Mouse (Mus musculus): ENCODE data around the gene 4933428G20Rik. TPM values are rescaled to one million over a fixed set of nuclear protein-coding genes. Genes with fewer than 3 reads are reported as not detected.

The 4933428G20Rik gene
- polyA plus RNA-seq, 1 experiment from 2014 or later, result 0.92 TPM

DNA sequence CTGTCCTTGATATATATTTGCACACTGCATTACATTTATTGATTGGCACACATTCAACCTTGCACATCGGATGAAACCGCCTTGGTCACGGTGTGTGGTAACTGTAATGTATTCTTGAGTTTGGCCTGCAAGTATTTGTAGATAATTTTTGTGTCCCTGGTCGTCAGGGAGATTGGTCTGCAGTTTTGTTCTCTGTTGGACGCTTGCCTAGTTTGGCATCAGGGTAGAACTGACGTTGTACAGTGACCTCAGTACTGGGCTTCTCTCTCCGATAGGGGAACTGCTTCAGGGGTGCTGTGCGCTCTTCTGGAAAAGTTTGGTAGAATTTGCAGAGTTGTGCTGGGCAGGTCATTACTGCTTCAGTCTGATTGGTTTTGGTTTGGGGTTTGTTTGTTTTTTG lies 20.3 kb downstream of the 4933428G20Rik start:
- whole genome bisulfite sequencing, result 49% methylated on average over 8 of the region's 8 CpGs
- Histone ChIP-seq H3K4me2 (ENCODE audit: low read depth, low read length) (no peak overlapping the region), H3K4me1 (ENCODE audit: control insufficient read depth, insufficient read depth, low read length) (0 out of 2 replicates have a peak, but pooled peaks cover 7% of the 10 kb centered on the region), H3K9me3 (replicated peaks; ENCODE audit: control insufficient read depth, low read length) (no peaks in the 10 kb centered on the region), H3K36me3 (ENCODE audit: control insufficient read depth, insufficient read depth) (peaks cover 56% of the 10 kb centered on the region), H3K4me3 (ENCODE audit: low read length) (no peak overlapping the region), H3K27me3 (ENCODE audit: control insufficient read depth, insufficient read depth, low read length) (no peaks in the 10 kb centered on the region), H3K27ac (ENCODE audit: low read length) (no peak overlapping the region), H3K9ac (ENCODE audit: low read length) (no peak overlapping the region)
- no peak for ATAC-seq (replicated peaks; ENCODE audit: extremely low read depth, insufficient read depth, low FRiP score)

- H3K4me2 ChIP-seq (ENCODE audit: low read depth, low read length), result no peak overlapping the region
- H3K27me3 ChIP-seq (ENCODE audit: control insufficient read depth, insufficient read depth, low read length), result no peaks in the 10 kb centered on the region
- H3K27ac ChIP-seq (ENCODE audit: low read length), result no peak overlapping the region
- WGBS, result 90% methylated on average over 10 of the region's 10 CpGs
- H3K4me3 ChIP-seq (ENCODE audit: low read length), result no peak overlapping the region
- peaks cover 54% of the 10 kb centered on the region for H3K36me3 ChIP-seq (ENCODE audit: control insufficient read depth, insufficient read depth)
- ATAC-seq (replicated peaks; ENCODE audit: extremely low read depth, insufficient read depth, low FRiP score), result no peak
- no peaks in the 10 kb centered on the region for H3K9me3 ChIP-seq (replicated peaks; ENCODE audit: control insufficient read depth, low read length)
- 0 out of 2 replicates have a peak, but pooled peaks cover 7% of the 10 kb centered on the region for H3K4me1 ChIP-seq (ENCODE audit: control insufficient read depth, insufficient read depth, low read length)
- H3K9ac ChIP-seq (ENCODE audit: low read length), result no peak overlapping the region
Measured at GRCm38 (mm10) chr11:97479085-97479484, 21.1 kb downstream of the 4933428G20Rik start.

GRCm38 (mm10) chr11:97478345-97478744 lies 21.8 kb downstream of the 4933428G20Rik start:
- H3K4me3 ChIP-seq (ENCODE audit: low read length), result no peak overlapping the region

DNA sequence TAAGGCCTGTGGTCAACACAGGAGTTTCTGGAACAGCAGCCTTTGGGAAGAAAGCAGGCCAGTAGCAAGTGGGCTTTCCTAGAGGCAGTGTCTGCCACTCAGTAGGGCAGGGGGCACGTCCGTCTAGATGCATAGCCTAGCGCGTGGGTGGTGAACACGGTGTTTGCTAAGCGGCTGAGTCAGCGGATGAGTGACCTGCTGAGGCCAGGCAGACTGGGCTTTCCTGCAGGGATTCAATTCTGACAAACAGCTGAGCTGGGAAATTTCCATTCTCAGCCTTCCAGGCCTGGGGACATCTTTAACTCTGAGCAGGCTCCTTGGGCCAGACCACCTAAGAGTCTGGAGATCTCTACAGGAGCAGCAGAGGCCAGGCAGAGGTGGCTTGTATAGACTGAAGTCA lies 22.7 kb downstream of the 4933428G20Rik start:
- no peak for ATAC-seq (replicated peaks; ENCODE audit: extremely low read depth, insufficient read depth, low FRiP score)
- 86% methylated on average over 7 of the region's 7 CpGs for WGBS
- no peaks in the 10 kb centered on the region for H3K9me3 ChIP-seq (replicated peaks; ENCODE audit: control insufficient read depth, low read length)

More at GRCm38 (mm10) chr11:97478345-97478744, 21.8 kb downstream of the 4933428G20Rik start:
- ATAC-seq (replicated peaks; ENCODE audit: extremely low read depth, insufficient read depth, low FRiP score), result no peak
- 79% methylated on average over 6 of the region's 6 CpGs for WGBS
- no peak overlapping the region for H3K27ac ChIP-seq (ENCODE audit: low read length)
- no peak overlapping the region for H3K9ac ChIP-seq (ENCODE audit: low read length)
- H3K36me3 ChIP-seq (ENCODE audit: control insufficient read depth, insufficient read depth), result peaks cover 60% of the 10 kb centered on the region
- H3K9me3 ChIP-seq (replicated peaks; ENCODE audit: control insufficient read depth, low read length), result no peaks in the 10 kb centered on the region
- 0 out of 2 replicates have a peak, but pooled peaks cover 7% of the 10 kb centered on the region for H3K4me1 ChIP-seq (ENCODE audit: control insufficient read depth, insufficient read depth, low read length)
- no peaks in the 10 kb centered on the region for H3K27me3 ChIP-seq (ENCODE audit: control insufficient read depth, insufficient read depth, low read length)
- no peak overlapping the region for H3K4me2 ChIP-seq (ENCODE audit: low read depth, low read length)

DNA sequence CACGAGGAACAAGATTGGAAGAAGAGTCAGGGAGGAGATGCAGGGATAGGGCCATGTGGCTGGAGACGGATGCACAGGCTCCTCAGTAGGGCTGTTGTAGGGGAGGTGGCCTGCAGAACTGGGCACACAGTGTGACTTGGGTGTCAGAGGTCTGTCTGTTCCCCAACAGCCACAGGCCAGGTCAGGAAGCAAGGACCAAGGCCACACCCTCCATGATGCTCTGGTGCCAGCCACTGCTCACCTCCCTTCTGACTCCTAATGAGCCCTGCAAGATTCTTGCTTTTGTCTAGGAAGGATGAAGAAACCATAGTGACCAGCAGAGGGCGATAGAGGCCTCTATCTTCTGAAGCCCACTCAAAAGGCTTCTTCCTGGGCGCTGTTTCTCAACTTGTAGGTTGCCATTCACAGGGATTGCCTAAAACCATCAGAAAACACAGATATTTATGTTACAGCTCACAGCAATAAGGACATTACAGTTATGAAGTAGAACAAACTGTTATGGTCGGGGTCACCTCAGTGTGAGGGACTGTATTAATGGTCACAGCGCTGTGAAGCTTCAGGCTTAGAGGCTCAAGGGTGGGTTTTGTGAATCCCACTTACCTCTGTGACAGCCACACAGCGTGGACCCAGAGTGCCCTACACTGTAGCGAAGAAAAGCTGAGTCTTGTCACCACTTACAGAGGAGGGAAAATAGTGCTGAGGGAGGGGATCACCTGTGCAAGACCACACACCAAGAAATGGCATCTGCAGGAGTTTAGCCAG lies 23.6 kb downstream of the 4933428G20Rik start:
- H3K4me2 ChIP-seq (ENCODE audit: low read depth, low read length), result no peak overlapping the region
- H3K9ac ChIP-seq (ENCODE audit: low read length), result no peak overlapping the region
- H3K27me3 ChIP-seq (ENCODE audit: control insufficient read depth, insufficient read depth, low read length), result no peaks in the 10 kb centered on the region
- no peak for ATAC-seq (replicated peaks; ENCODE audit: extremely low read depth, insufficient read depth, low FRiP score)
- 66% methylated on average over 8 of the region's 8 CpGs for whole genome bisulfite sequencing
- peaks cover 57% of the 10 kb centered on the region for H3K36me3 ChIP-seq (ENCODE audit: control insufficient read depth, insufficient read depth)
- H3K4me3 ChIP-seq (ENCODE audit: low read length), result no peak overlapping the region
- H3K9me3 ChIP-seq (replicated peaks; ENCODE audit: control insufficient read depth, low read length), result no peaks in the 10 kb centered on the region
- H3K4me1 ChIP-seq (ENCODE audit: control insufficient read depth, insufficient read depth, low read length), result 0 out of 2 replicates have a peak, but pooled peaks cover 7% of the 10 kb centered on the region
- no peak overlapping the region for H3K27ac ChIP-seq (ENCODE audit: low read length)

More for the DNA sequence above, 22.7 kb downstream of the 4933428G20Rik start:
- H3K4me3 ChIP-seq (ENCODE audit: low read length), result no peak overlapping the region
- H3K27ac ChIP-seq (ENCODE audit: low read length), result no peak overlapping the region
- peaks cover 62% of the 10 kb centered on the region for H3K36me3 ChIP-seq (ENCODE audit: control insufficient read depth, insufficient read depth)
- 0 out of 2 replicates have a peak, but pooled peaks cover 7% of the 10 kb centered on the region for H3K4me1 ChIP-seq (ENCODE audit: control insufficient read depth, insufficient read depth, low read length)
- H3K4me2 ChIP-seq (ENCODE audit: low read depth, low read length), result no peak overlapping the region
- no peak overlapping the region for H3K9ac ChIP-seq (ENCODE audit: low read length)
- no peaks in the 10 kb centered on the region for H3K27me3 ChIP-seq (ENCODE audit: control insufficient read depth, insufficient read depth, low read length)

DNA sequence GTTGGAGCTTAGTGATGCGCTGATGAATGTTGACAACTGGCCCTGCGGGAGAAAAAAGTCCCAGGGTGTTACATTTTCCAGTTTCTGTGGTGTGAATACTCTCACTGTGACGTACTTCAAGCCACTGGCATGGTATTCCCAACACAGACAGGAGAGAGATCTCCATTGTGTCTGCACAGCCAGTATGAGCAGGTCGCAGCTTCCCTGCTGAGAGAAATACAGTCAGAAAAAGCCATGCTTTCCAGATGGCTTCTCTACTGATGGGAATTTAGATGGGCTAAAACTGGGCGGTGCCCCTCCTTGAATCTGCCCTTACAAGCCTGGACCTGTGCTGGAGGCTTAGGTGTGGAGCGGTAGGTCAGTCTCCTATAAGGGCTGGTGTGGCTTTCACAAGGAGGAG lies 28.9 kb downstream of the 4933428G20Rik start:
- H3K4me1 ChIP-seq (ENCODE audit: control insufficient read depth, insufficient read depth, low read length), result no peaks in the 10 kb centered on the region
- H3K9me3 ChIP-seq (replicated peaks; ENCODE audit: control insufficient read depth, low read length), result no peaks in the 10 kb centered on the region
- H3K27ac ChIP-seq (ENCODE audit: low read length), result no peak overlapping the region
- H3K4me3 ChIP-seq (ENCODE audit: low read length), result no peak overlapping the region
- 85% methylated on average over 6 of the region's 6 CpGs for WGBS
- no peak for ATAC-seq (replicated peaks; ENCODE audit: extremely low read depth, insufficient read depth, low FRiP score)
- H3K27me3 ChIP-seq (ENCODE audit: control insufficient read depth, insufficient read depth, low read length), result no peaks in the 10 kb centered on the region
- H3K36me3 ChIP-seq (ENCODE audit: control insufficient read depth, insufficient read depth), result peaks cover 61% of the 10 kb centered on the region
- no peak overlapping the region for H3K4me2 ChIP-seq (ENCODE audit: low read depth, low read length)
- no peak overlapping the region for H3K9ac ChIP-seq (ENCODE audit: low read length)

DNA sequence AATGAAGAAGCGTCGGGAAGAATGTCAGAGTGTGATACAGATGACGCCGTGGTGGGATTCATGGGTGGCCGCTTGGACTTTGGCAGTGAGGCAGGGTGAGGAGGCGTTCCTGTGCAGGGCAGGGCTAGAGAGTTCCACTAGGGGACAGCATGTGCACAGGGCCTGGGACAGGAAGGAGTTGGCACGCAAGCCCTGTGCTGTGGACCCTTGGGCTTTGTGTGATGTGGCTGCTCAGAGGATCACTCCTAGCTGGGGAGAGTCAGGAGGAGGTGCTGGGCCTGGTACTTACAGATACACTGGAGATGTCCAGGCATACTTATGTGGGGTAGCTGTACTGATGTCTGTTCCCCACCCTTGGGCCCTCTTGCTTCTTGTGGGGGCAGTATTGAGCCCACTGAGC lies 30.3 kb downstream of the 4933428G20Rik start:
- Histone ChIP-seq H3K9ac (ENCODE audit: low read length) (no peak overlapping the region), H3K27ac (ENCODE audit: low read length) (no peak overlapping the region), H3K4me2 (ENCODE audit: low read depth, low read length) (no peak overlapping the region), H3K27me3 (ENCODE audit: control insufficient read depth, insufficient read depth, low read length) (no peaks in the 10 kb centered on the region), H3K4me3 (ENCODE audit: low read length) (no peak overlapping the region), H3K4me1 (ENCODE audit: control insufficient read depth, insufficient read depth, low read length) (no peaks in the 10 kb centered on the region), H3K36me3 (ENCODE audit: control insufficient read depth, insufficient read depth) (peaks cover 59% of the 10 kb centered on the region), H3K9me3 (replicated peaks; ENCODE audit: control insufficient read depth, low read length) (no peaks in the 10 kb centered on the region)
- WGBS, result 89% methylated on average over 7 of the region's 7 CpGs
- ATAC-seq (replicated peaks; ENCODE audit: extremely low read depth, insufficient read depth, low FRiP score), result no peak

- 50% methylated on average over 14 of the region's 14 CpGs for WGBS
- no peaks in the 10 kb centered on the region for H3K9me3 ChIP-seq (replicated peaks; ENCODE audit: control insufficient read depth, low read length)
- ATAC-seq (replicated peaks; ENCODE audit: extremely low read depth, insufficient read depth, low FRiP score), result peak; percentile 53
- H3K9ac ChIP-seq (ENCODE audit: low read length), result no peak overlapping the region
- no peaks in the 10 kb centered on the region for H3K4me1 ChIP-seq (ENCODE audit: control insufficient read depth, insufficient read depth, low read length)
- H3K27ac ChIP-seq (ENCODE audit: low read length), result peak overlapping the region; percentile 55
- H3K36me3 ChIP-seq (ENCODE audit: control insufficient read depth, insufficient read depth), result peaks cover 65% of the 10 kb centered on the region
- no peak overlapping the region for H3K4me2 ChIP-seq (ENCODE audit: low read depth, low read length)
- no peak overlapping the region for H3K4me3 ChIP-seq (ENCODE audit: low read length)
- no peaks in the 10 kb centered on the region for H3K27me3 ChIP-seq (ENCODE audit: control insufficient read depth, insufficient read depth, low read length)
Measured at GRCm38 (mm10) chr11:97468639-97469287, 31.4 kb downstream of the 4933428G20Rik start.

Data from heart, embryonic 16.5 days (tissue).